Mouse (Mus musculus): ENCODE measurements around the gene Plpp2.

Plpp2 gene

DNA sequence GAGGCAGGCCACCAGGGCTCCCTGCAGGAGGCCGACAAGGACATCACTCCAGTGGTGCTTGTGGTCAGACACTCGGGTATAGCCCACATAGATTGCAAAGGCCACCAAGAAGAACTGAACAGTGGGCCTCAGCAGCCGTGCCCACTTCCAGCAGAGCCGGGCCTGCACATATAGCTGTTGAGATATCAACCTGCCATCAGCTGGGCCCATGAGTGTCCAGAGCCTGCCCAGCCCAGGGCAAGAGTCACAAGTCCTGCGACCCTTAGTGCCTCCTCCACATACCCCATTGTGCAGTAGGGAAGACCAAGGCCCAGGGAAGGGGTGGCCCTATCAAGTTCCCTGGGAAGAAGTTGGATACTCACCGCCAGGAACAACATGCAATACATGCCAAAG is 6.1 kb downstream of the Plpp2 start:
- peak; percentile 86 for DNase-seq

DNA sequence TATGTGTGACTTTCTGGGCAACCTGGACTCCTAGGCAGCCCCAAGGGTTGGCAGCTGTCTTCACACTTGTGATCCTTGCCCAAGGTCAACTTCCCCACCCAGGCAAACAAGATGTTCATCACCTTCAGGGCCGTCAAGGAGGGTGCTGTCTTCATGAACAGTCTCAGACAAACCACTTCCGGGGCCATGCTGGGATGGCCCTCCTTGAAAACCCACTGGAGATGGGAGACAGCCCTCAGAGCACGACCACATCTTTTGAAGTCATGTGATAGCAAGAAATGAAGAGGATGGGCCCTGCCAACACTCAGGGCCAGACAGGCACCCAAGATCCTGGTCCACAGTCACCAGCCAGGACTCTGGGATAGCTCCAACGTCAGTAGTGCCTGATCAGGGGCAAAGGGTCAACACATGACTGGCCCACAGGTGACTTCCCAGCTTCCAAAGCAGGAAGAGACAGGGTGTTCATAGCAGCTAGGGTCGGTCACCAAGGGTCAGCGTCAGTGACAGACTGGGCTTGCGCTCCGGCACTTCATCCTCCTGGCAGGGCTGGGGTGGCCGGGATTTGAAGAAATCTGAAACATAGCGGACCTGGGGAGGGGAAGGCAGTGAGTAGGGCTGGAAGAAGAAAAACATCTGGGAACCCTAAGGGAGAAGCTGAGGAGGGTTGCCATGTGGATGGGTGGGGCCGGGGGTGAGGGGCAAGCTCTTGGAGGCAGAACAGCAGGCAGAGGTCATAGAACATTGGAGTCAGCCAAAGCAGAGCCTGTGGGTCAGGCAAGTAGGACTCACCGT is 6.7 kb downstream of the Plpp2 start:
- peak; percentile 80 for DNase-seq

GRCm38 (mm10) chr10:79525456-79526325 is 7.9 kb downstream of the Plpp2 start:
- peak; percentile 79 for DNase-seq

GRCm38 (mm10) chr10:79524433-79524832 is 9.2 kb downstream of the Plpp2 start:
- DNase-seq: peak; percentile 55

DNA sequence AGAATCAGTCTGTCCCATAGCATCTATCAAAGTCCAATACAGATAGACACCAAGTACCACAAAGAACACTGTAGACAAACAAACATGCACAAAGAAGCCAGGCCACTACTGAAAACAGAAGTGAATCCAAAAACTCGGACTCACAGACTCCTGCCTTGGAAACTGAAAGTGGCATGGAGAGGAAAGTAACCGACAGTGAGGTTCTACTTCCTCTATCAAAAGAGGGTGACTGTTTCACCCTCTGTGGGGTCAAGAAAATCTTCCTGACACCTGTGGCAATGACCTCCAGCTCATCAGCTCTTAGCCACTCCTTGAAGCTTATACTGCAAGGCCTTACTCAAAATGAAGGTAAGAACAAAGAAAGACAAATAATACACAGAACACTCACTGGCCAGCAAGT is 26.9 kb downstream of the Plpp2 start:
- DNase-seq: no peak

GRCm38 (mm10) chr10:79502830-79503644 is 30.6 kb downstream of the Plpp2 start:
- DNase-seq: no peak

- no peak for DNase-seq
Measured at GRCm38 (mm10) chr10:79496701-79497288, 36.8 kb downstream of the Plpp2 start.

DNA sequence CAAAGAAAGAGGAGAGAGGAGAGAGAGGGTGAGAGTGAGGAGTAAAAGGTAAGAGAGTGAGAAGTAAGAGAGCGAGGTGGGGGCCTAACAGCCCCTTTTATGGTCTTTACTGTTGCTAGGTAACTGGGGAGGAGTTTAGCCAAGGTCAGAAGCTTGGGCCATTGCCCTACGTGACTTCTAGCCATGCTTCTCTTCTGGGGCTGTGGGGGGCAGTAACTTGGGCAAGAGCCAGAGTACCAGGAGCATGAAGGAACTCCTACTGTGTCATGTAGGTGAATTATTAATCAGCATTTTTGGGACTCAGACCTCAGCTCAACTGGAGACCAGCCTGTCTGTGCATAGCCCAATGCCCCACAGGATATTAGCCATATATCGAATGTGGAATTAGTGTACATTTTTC is 37.7 kb downstream of the Plpp2 start:
- DNase-seq: no peak

All from heart, adult 11 months (tissue).